Mouse (Mus musculus) CH12.LX (cell line): ENCODE results near the gene Hspa12a. TPM values are rescaled to one million over a fixed set of nuclear protein-coding genes. Genes with fewer than 3 reads are reported as not detected.

Experiments
- DNase-seq: peaks from one replicate; pipeline ENCODE4 v3.0.0-alpha.2; 2013; ENCODE audit errors: extremely low read depth
- H3K27ac ChIP-seq: 2 replicates; pipeline ENCODE4 v1.5.1; 2012; ENCODE audit warnings: low read depth, mild to moderate bottlenecking, control low read depth, moderate library complexity; ENCODE audit not compliant: insufficient read depth
- H3K27me3 ChIP-seq: replicated peaks from 2 replicates; pipeline ENCODE3; 2012; ENCODE audit warnings: inconsistent platforms
- H3K36me3 ChIP-seq, 2 experiments: replicated peaks in 1 of 2; 2 replicates each; pipeline versions ENCODE3 to v1.6.1; 2012; ENCODE audit warnings: inconsistent platforms in 1 of 2, low read length in 1 of 2, mild to moderate bottlenecking in 1 of 2, mixed read lengths in 1 of 2, moderate library complexity in 1 of 2; ENCODE audit not compliant: control insufficient read depth in 1 of 2, insufficient read depth in 1 of 2
- H3K4me1 ChIP-seq, 2 experiments: 2 replicates each; pipeline ENCODE4 v1.6.1; 2012; ENCODE audit warnings: inconsistent platforms in 1 of 2, moderate library complexity in 1 of 2; ENCODE audit not compliant: insufficient read depth in 2 of 2, control insufficient read depth in 1 of 2
- H3K4me2 ChIP-seq: 2 replicates; pipeline ENCODE4 v1.6.1; 2012; ENCODE audit warnings: low read depth, mild to moderate bottlenecking, control low read depth; ENCODE audit not compliant: poor library complexity, insufficient read depth, severe bottlenecking
- H3K4me3 ChIP-seq, 3 experiments: fragments of 150-350 bp in 1 of 3; sonication (generic) in 1 of 3; replicated peaks in 1 of 3; 2 replicates each; pipeline versions ENCODE3 to v1.5.1; 2011 to 2012; ENCODE audit warnings: low read depth in 2 of 3, low read length in 2 of 3, mild to moderate bottlenecking in 2 of 3, moderate library complexity in 2 of 3, control low read depth in 1 of 3, improper control_type of control experiment in 1 of 3, inconsistent platforms in 1 of 3, mixed read lengths in 1 of 3; ENCODE audit not compliant: poor library complexity in 1 of 3
- H3K79me2 ChIP-seq: replicated peaks from 2 replicates; pipeline ENCODE4 v1.6.1; 2012; ENCODE audit warnings: mild to moderate bottlenecking, moderate library complexity; ENCODE audit not compliant: control insufficient read depth, poor library complexity, insufficient read depth, severe bottlenecking; ENCODE audit errors: extremely low read depth
- H3K9ac ChIP-seq: 2 replicates; pipeline ENCODE4 v1.6.1; 2012; ENCODE audit warnings: low read depth, mild to moderate bottlenecking, control low read depth, moderate library complexity; ENCODE audit not compliant: insufficient read depth
- H3K9me3 ChIP-seq: replicated peaks from 2 replicates; pipeline ENCODE3; 2012; ENCODE audit warnings: low read length, inconsistent platforms, mixed read lengths
- CHD1 ChIP-seq: IDR thresholded peaks from 2 replicates; pipeline ENCODE4 v1.6.1; 2012; ENCODE audit warnings: low read depth, low read length, improper control_type of control experiment, inconsistent platforms
- CHD2 ChIP-seq: IDR thresholded peaks from 2 replicates; pipeline ENCODE4 v1.6.1; 2011; ENCODE audit warnings: low read length, improper control_type of control experiment
- CTCF ChIP-seq, 2 experiments: IDR thresholded peaks in 1 of 2; conservative IDR thresholded peaks in 1 of 2; 2 replicates each; pipeline ENCODE4 v1.5.1; 2011 to 2012; ENCODE audit warnings: low read depth in 2 of 2, low read length in 2 of 2, improper control_type of control experiment in 1 of 2, inconsistent platforms in 1 of 2, mild to moderate bottlenecking in 1 of 2, moderate library complexity in 1 of 2
- EP300 ChIP-seq: IDR thresholded peaks from 2 replicates; pipeline ENCODE4 v1.6.1; 2011; ENCODE audit warnings: low read length, improper control_type of control experiment
- GABPA ChIP-seq: IDR thresholded peaks from 2 replicates; pipeline ENCODE4 v1.6.1; 2012; ENCODE audit warnings: low read depth, low read length, improper control_type of control experiment, inconsistent platforms; ENCODE audit not compliant: insufficient replicate concordance
- JUND ChIP-seq: conservative IDR thresholded peaks from 2 replicates; pipeline ENCODE4 v1.6.1; 2011; ENCODE audit warnings: low read depth, low read length, improper control_type of control experiment
- KAT2A ChIP-seq: IDR thresholded peaks from 2 replicates; pipeline ENCODE4 v1.6.1; 2012; ENCODE audit warnings: low read length, improper control_type of control experiment, inconsistent platforms; ENCODE audit not compliant: insufficient replicate concordance
- MAX ChIP-seq: IDR thresholded peaks from 2 replicates; pipeline ENCODE4 v1.6.1; 2011; ENCODE audit warnings: low read length, improper control_type of control experiment
- MEF2A ChIP-seq: IDR thresholded peaks from 2 replicates; pipeline ENCODE4 v1.6.1; 2014; ENCODE audit warnings: low read depth, mild to moderate bottlenecking, inconsistent platforms, low read length, improper control_type of control experiment, borderline replicate concordance
- MYC ChIP-seq: IDR thresholded peaks from 2 replicates; pipeline ENCODE4 v1.6.1; 2011; ENCODE audit warnings: low read depth, mild to moderate bottlenecking, improper control_type of control experiment, low read length
- NELFE ChIP-seq: IDR thresholded peaks from 2 replicates; pipeline ENCODE4 v1.6.1; 2011; ENCODE audit warnings: low read depth, low read length, improper control_type of control experiment
- POLR2A ChIP-seq: IDR thresholded peaks from 2 replicates; pipeline ENCODE4 v1.6.1; 2011; ENCODE audit warnings: low read depth, mild to moderate bottlenecking, improper control_type of control experiment, low read length
- POLR2AphosphoS2 ChIP-seq: IDR thresholded peaks from 2 replicates; pipeline ENCODE4 v1.6.1; 2011; ENCODE audit warnings: low read depth, low read length, improper control_type of control experiment
- RAD21 ChIP-seq: IDR thresholded peaks from 2 replicates; pipeline ENCODE4 v1.6.1; 2011; ENCODE audit warnings: low read depth, mild to moderate bottlenecking, low read length, improper control_type of control experiment, moderate library complexity
- TBP ChIP-seq: conservative IDR thresholded peaks from 2 replicates; pipeline ENCODE4 v1.6.1; 2011; ENCODE audit warnings: low read depth, low read length, improper control_type of control experiment
- UBTF ChIP-seq: IDR thresholded peaks from 2 replicates; pipeline ENCODE4 v1.6.1; 2012; ENCODE audit warnings: low read depth, mild to moderate bottlenecking, inconsistent platforms, low read length, improper control_type of control experiment, moderate library complexity
- USF1 ChIP-seq: IDR thresholded peaks from 2 replicates; pipeline ENCODE4 v1.6.1; 2014; ENCODE audit warnings: low read depth, mild to moderate bottlenecking, inconsistent platforms, low read length, improper control_type of control experiment
- ZKSCAN1 ChIP-seq: IDR thresholded peaks from 2 replicates; pipeline ENCODE4 v1.6.1; 2012; ENCODE audit warnings: low read depth, inconsistent platforms, low read length, improper control_type of control experiment, borderline replicate concordance
- ZNF384 ChIP-seq: IDR thresholded peaks from 2 replicates; pipeline ENCODE4 v1.6.1; 2012; ENCODE audit warnings: low read depth, low read length, improper control_type of control experiment, inconsistent platforms
- dilution Hi-C: fragments of 300-500 bp; cut with MboI; formaldehyde crosslinking; loops from 2 replicates; pipeline ENCODE4 v1.14.3; 2020; ENCODE audit warnings: low sequenced_read_pairs; ENCODE audit not compliant: extremely low pct_unique_long_range_greater_than_20kb, extremely low pct_ligation_motif_present
- in situ Hi-C: fragments of 300-500 bp; cut with MboI; formaldehyde crosslinking; loops from 3 replicates; pipeline ENCODE4 v1.14.3; 2019; ENCODE audit warnings: low sequenced_read_pairs, low pct_ligation_motif_present, low pct_unique_long_range_greater_than_20kb, mixed read lengths
- polyA plus RNA-seq: library from polyadenylated mRNA; unstranded; fragments of >175 nt; gene quantifications from 2 replicates; pipeline ENCODE4 v1.2.1, GENCODE M21; 2012; ENCODE audit warnings: low read depth; ENCODE audit not compliant: insufficient read length
- total RNA-seq, 2 experiments: library from RNA; depleted of rRNA; stranded (reverse); fragments of 300-350 nt in 1 of 2; fragments of >200 nt in 1 of 2; gene quantifications; 2 replicates each; pipeline ENCODE4 v1.2.3; 2012 to 2014

The Hspa12a gene
- total and polyA plus RNA-seq, 3 experiments: 1.4 to 1.9 (median 1.4) TPM

DNA sequence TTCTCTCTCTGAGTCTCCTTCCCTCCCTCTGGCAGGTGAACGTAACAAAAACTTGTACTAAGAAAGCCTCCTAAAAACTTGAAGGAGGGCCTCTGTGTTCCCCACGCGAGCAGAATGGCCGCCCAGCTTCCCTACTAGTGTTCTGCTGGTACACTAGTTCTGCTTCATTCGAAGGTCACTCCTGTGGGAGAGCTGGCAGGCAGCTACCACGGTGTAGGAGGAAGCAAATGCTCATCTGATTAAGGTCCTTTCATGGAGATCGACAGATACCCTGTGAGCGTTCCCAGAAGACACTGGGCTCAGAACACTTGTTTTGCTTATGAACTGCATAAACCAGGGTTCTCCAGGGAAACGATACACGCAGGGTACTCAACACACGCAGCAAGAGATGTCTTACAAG, 126.1 kb downstream of the Hspa12a start:
- in situ Hi-C loops (loop anchor here (5.0 kb wide), 1 partner anchor 395 kb away; no protein-coding TSS in a partner anchor), dilution Hi-C loops (no loop called here)
- H3K79me2 ChIP-seq: no peaks in the 10 kb centered on the region
- H3K9me3 ChIP-seq: no peaks in the 10 kb centered on the region
- no peak for DNase-seq
- TF ChIP-seq USF1 (no peak), RAD21 (no peak)
- TF ChIP-seq, all 38 proteins: peak for 0
- no peak overlapping the region for H3K27ac ChIP-seq
- peaks cover 11 to 45% of the 10 kb centered on the region in 2 experiments; a peak in 3 of 4 replicates for H3K4me1 ChIP-seq
- no peak overlapping the region for H3K4me3 ChIP-seq
- H3K27me3 ChIP-seq: no peaks in the 10 kb centered on the region
- H3K4me2 ChIP-seq: no peak overlapping the region
- no peaks in the 10 kb centered on the region for H3K36me3 ChIP-seq
- H3K9ac ChIP-seq: no peak overlapping the region

DNA sequence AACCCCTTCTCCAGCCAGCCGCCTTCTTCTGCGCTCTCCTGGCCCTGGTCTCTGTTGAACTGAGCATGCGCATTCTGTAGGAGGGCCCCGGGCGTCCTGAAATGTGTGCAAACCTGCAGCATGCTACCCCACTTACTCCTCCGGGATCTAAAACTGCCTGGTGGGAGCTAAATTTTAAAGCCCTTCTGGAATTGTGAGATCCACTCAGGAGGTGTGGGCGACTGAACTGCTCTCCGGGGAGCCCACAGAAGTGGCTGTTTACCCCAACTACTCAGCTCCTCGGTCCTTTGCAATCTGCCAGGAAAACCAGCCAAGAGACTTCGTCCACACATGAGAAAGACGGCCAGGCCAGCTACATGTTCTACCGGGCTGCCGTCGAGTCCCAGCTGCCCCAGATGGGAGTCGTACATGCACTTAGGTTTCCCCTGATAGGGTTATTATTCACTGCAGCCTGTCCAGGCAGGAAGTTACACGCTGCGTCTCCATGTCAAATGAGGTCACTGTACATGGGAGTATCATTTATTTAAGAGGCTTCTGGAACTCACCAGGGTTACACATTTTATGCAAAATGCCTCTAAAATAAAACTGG, 126.9 kb downstream of the Hspa12a start:
- Histone ChIP-seq H3K4me3 (no peak overlapping the region), H3K36me3 (no peaks in the 10 kb centered on the region), H3K9me3 (no peaks in the 10 kb centered on the region), H3K4me2 (no peak overlapping the region), H3K27ac (no peak overlapping the region), H3K9ac (no peak overlapping the region), H3K4me1 (peaks cover 11 to 44% of the 10 kb centered on the region in 2 experiments; a peak in 3 of 4 replicates), H3K79me2 (no peaks in the 10 kb centered on the region), H3K27me3 (no peaks in the 10 kb centered on the region)
- in situ Hi-C loops (loop anchor here (5.0 kb wide), 1 partner anchor 396 kb away; no protein-coding TSS in a partner anchor), dilution Hi-C loops (no loop called here)
- no peak for DNase-seq
- TF ChIP-seq UBTF (no peak), NELFE (no peak), ZKSCAN1 (no peak), POLR2A (no peak)

DNA sequence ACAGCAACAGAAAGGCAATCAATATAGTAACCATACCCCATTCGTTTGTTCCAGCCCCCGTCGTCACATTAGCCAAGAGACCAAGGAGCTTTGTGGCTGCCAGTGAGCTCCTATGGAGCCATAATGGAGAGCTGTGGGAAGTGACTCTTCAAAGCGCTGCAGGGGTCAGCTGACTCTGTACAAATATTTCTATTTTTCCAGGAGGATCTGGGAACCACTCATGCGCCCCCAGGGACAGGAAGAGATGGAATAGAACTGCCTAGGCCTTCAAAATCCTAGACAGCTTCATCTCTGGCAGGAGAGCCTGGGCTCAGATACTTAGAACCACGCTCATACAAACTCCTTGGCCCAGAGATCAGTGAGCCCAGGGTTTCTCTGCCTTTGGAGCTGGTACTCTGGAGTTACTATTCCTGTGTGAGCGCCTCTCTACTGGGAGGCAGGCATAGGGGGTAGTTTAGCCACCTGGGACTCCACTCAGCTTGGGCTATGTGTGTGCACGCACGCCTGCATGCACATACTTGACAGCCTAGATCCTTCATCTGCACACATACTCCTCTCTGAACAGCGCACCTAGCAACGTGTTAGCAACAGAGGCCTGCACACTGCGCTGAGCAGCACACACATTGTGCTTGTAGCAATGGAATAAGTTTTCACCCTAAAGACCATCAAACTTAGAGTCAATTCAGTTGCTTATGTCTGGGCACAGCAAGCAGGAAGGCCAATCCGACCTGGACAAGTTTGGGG, 128.1 kb downstream of the Hspa12a start:
- H3K27me3 ChIP-seq: no peaks in the 10 kb centered on the region
- no peak for TF ChIP-seq KAT2A
- TF ChIP-seq EP300: no peak
- no peak for TF ChIP-seq ZNF384
- no peak for TF ChIP-seq UBTF
- TF ChIP-seq CTCF (conservative IDR thresholded peaks at IDR 0.05 in 1 of 2, IDR thresholded peaks at IDR 0.05 in 1 of 2; ENCODE audit: low read depth in 2 of 2, low read length in 2 of 2): no peak
- no peak for TF ChIP-seq JUND
- TF ChIP-seq MEF2A: no peak
- no peak for TF ChIP-seq CHD1
- TF ChIP-seq GABPA: no peak
- no peak for TF ChIP-seq CHD2
- TF ChIP-seq TBP: no peak
- TF ChIP-seq POLR2AphosphoS2: no peak
- TF ChIP-seq MAX: no peak
- no peak for TF ChIP-seq MYC
- TF ChIP-seq NELFE: no peak
- H3K9ac ChIP-seq: no peak overlapping the region
- no peak overlapping the region for H3K4me3 ChIP-seq
- H3K36me3 ChIP-seq: no peaks in the 10 kb centered on the region
- dilution Hi-C loops (no loop called here), in situ Hi-C loops (loop anchor here (5.0 kb wide), 1 partner anchor 397 kb away; no protein-coding TSS in a partner anchor)
- H3K9me3 ChIP-seq: no peaks in the 10 kb centered on the region
- no peak for DNase-seq
- H3K79me2 ChIP-seq: no peaks in the 10 kb centered on the region
- H3K4me1 ChIP-seq: peaks cover 11 to 49% of the 10 kb centered on the region in 2 experiments; a peak in 3 of 4 replicates
- no peak overlapping the region for H3K27ac ChIP-seq
- no peak overlapping the region for H3K4me2 ChIP-seq
